Mouse (Mus musculus): ENCODE data around the gene Lrp3. TPM values are rescaled to one million over a fixed set of nuclear protein-coding genes. Genes with fewer than 3 reads are reported as not detected.
"Not testable (repeated sequence)": the region's sequence is repeated elsewhere in the genome, so short reads cannot be mapped to it uniquely, and the experiment has no call there.

The Lrp3 gene
- polyA plus RNA-seq (2011; ENCODE audit: insufficient read length, low read depth, missing spikeins), result 3.8 and 6.4 TPM in 2 replicates

- TF ChIP-seq CTCF (IDR thresholded peaks at IDR 0.05; ENCODE audit: borderline replicate concordance, insufficient read depth, low read length), result no peak
- TF ChIP-seq POLR2A (IDR thresholded peaks at IDR 0.05; ENCODE audit: low read depth, low read length), result no peak; the same call in 1 of the 2 replicates
- peak within 1 kb of the TSS; percentile 27 for H3K4me3 ChIP-seq (ENCODE audit: insufficient read depth, low read length)
- H3K4me1 ChIP-seq (ENCODE audit: control insufficient read depth, insufficient read depth, low read length), result no peaks in the 10 kb centered on the region
- no peak within 1 kb of the TSS for H3K27ac ChIP-seq (ENCODE audit: insufficient read depth, low read length)
These were observed at the start of gene Lrp3 for GRCm38 (mm10) chr7:35215225-35215624. Gene Lrp3 (minus strand): TSS chr7:35215498.

- Histone ChIP-seq H3K4me3 (ENCODE audit: insufficient read depth, low read length) (no peak overlapping the region), H3K27ac (ENCODE audit: insufficient read depth, low read length) (no peak overlapping the region), H3K4me1 (ENCODE audit: control insufficient read depth, insufficient read depth, low read length) (no peaks in the 10 kb centered on the region)
- no peak for TF ChIP-seq POLR2A (IDR thresholded peaks at IDR 0.05; ENCODE audit: low read depth, low read length)
- no peak for TF ChIP-seq CTCF (IDR thresholded peaks at IDR 0.05; ENCODE audit: borderline replicate concordance, insufficient read depth, low read length)
These were observed 49.4 kb upstream of the Lrp3 start for GRCm38 (mm10) chr7:35264746-35265145.

DNA sequence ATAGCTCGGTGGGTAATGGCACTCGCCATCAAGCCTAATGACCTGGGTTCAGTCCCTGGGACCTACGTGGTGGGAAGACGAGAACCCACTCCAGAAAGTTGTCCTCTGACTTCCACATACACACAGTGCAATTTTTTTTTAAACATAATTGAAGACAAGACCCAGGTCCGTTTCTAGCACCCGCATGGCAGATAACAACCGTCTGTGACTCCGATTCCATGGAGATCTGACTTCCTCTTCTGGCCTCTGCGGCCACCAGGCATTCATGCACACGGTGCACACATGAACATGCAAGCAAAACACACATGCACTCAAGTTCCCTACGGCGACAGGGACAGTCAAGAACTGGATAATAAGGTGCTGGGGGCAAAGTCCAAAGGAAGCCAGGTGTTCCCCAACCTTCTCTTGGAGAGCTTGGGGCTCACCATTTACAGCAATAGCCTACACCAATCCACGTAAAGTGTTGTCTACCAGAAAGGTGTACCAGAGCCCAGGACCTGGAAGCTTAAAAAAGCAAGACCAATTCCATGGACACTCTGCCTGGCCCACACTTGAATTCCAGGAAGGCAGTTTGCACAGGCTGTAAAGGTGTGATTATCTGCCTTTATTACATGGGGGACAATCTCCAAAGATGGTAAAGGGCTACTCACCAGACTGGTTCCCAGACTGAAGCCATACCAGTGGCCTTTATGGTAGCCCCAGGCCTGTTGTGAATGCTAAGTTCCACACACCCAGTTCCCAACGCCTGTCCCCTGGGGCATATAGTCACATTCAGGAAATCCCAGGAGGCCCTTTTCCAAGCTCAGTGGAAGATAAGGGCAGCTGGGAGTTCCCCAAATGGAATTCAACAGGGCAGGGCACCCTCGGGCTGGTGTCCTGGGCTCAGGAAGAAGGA lies 48.5 kb upstream of the Lrp3 start:
- TF ChIP-seq CTCF (IDR thresholded peaks at IDR 0.05; ENCODE audit: borderline replicate concordance, insufficient read depth, low read length), result no peak
- TF ChIP-seq POLR2A (IDR thresholded peaks at IDR 0.05; ENCODE audit: low read depth, low read length), result no peak
- Histone ChIP-seq H3K27ac (ENCODE audit: insufficient read depth, low read length) (no peak overlapping the region), H3K4me3 (ENCODE audit: insufficient read depth, low read length) (no peak overlapping the region), H3K4me1 (ENCODE audit: control insufficient read depth, insufficient read depth, low read length) (no peaks in the 10 kb centered on the region)

DNA sequence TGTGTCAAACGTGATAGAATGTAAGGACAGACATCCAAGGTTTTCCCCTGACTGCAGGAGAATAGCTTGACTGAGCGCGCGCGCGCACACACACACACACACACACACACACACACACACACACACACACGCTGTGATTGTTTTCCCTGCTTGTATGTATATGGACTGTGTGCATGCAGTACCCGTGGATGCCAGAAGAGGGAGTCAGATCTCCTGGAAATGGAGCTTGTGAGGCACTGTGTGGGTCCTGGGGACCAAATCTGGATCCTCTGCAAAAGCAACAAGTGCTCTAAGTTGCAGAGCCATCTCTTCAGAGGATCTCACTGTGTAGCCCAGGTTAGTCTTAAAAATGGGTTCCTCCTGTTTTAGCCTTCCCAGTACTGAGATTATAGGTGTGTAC lies 44.1 kb upstream of the Lrp3 start:
- TF ChIP-seq POLR2A (IDR thresholded peaks at IDR 0.05; ENCODE audit: low read depth, low read length), result no peak
- no peak for TF ChIP-seq CTCF (IDR thresholded peaks at IDR 0.05; ENCODE audit: borderline replicate concordance, insufficient read depth, low read length)
- no peaks in the 10 kb centered on the region for H3K4me1 ChIP-seq (ENCODE audit: control insufficient read depth, insufficient read depth, low read length)
- H3K4me3 ChIP-seq (ENCODE audit: insufficient read depth, low read length), result no peak overlapping the region
- H3K27ac ChIP-seq (ENCODE audit: insufficient read depth, low read length), result no peak overlapping the region

- no peak overlapping the region for H3K27ac ChIP-seq (ENCODE audit: insufficient read depth, low read length)
- TF ChIP-seq CTCF (IDR thresholded peaks at IDR 0.05; ENCODE audit: borderline replicate concordance, insufficient read depth, low read length), result no peak
- TF ChIP-seq POLR2A (IDR thresholded peaks at IDR 0.05; ENCODE audit: low read depth, low read length), result no peak
- H3K4me1 ChIP-seq (ENCODE audit: control insufficient read depth, insufficient read depth, low read length), result no peaks in the 10 kb centered on the region
- H3K4me3 ChIP-seq (ENCODE audit: insufficient read depth, low read length), result no peak overlapping the region
These were observed 43.0 kb upstream of the Lrp3 start for GRCm38 (mm10) chr7:35258294-35258693.

DNA sequence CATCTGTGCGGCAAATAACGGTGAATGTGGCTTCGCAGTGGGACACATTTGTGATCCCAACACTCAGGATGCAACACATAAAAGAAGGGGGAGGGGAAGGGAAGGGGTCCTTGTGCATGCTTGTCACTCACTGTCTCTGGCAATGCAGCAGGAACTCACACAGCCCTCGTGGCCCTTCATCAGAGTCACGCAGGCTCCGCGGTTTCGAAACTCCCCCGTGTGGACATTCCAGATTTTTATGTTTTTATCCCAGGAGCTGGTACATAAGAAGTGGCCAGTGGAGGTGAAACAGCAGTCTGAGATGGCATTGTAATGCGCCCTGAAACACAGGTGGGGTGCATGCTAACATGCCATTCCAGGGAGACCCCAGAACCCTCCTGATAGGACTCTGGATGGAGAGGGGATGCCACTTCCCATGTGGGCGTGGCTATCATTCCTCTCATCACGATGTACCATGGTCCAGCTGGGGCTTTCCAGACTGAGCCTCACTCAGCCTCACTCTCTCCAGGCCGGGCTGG lies 36.8 kb upstream of the Lrp3 start:
- TF ChIP-seq CTCF (IDR thresholded peaks at IDR 0.05; ENCODE audit: borderline replicate concordance, insufficient read depth, low read length) (0 out of 2 replicates have a peak, but pooled peaks have one; percentile 28), POLR2A (IDR thresholded peaks at IDR 0.05; ENCODE audit: low read depth, low read length) (no peak)
- no peak overlapping the region for H3K27ac ChIP-seq (ENCODE audit: insufficient read depth, low read length)
- no peaks in the 10 kb centered on the region for H3K4me1 ChIP-seq (ENCODE audit: control insufficient read depth, insufficient read depth, low read length)
- no peak overlapping the region for H3K4me3 ChIP-seq (ENCODE audit: insufficient read depth, low read length)

GRCm38 (mm10) chr7:35237935-35238334 lies 22.6 kb upstream of the Lrp3 start:
- not testable (repeated sequence) for H3K27ac ChIP-seq (ENCODE audit: insufficient read depth, low read length); H3K4me3 ChIP-seq (ENCODE audit: insufficient read depth, low read length); H3K4me1 ChIP-seq (ENCODE audit: control insufficient read depth, insufficient read depth, low read length)

DNA sequence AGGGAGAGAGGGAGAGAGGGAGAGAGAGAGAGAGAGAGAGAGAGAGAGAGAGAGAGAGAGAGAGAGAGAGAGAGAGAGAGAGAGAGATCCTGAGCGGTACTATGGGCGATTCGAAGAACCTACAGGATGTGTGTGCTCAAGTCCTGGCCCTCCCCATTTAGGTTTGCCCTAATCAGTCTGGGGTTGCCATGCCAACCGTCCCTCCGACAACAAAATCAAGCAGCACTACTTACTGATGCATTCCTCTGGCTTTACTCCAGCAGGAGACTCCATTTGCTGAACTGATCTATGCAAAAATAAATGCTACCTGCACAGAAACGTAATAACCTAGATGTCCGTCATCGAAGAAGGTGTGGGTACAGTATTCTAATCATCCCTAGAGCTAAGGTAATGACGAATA lies 20.0 kb upstream of the Lrp3 start:
- Histone ChIP-seq H3K27ac (ENCODE audit: insufficient read depth, low read length) (peak overlapping the region; percentile 39), H3K4me3 (ENCODE audit: insufficient read depth, low read length) (peak overlapping the region; percentile 53), H3K4me1 (ENCODE audit: control insufficient read depth, insufficient read depth, low read length) (no peaks in the 10 kb centered on the region; the same call in 1 of the 2 replicates)
- TF ChIP-seq POLR2A (IDR thresholded peaks at IDR 0.05; ENCODE audit: low read depth, low read length) (no peak), CTCF (IDR thresholded peaks at IDR 0.05; ENCODE audit: borderline replicate concordance, insufficient read depth, low read length) (no peak)

GRCm38 (mm10) chr7:35234361-35235245 lies 19.3 kb upstream of the Lrp3 start:
- TF ChIP-seq POLR2A (IDR thresholded peaks at IDR 0.05; ENCODE audit: low read depth, low read length), result peak; percentile 72
- no peak for TF ChIP-seq CTCF (IDR thresholded peaks at IDR 0.05; ENCODE audit: borderline replicate concordance, insufficient read depth, low read length)

More at GRCm38 (mm10) chr7:35234361-35235245, 19.3 kb upstream of the Lrp3 start:
- Histone ChIP-seq H3K27ac (ENCODE audit: insufficient read depth, low read length) (peak overlapping the region; percentile 78), H3K4me1 (ENCODE audit: control insufficient read depth, insufficient read depth, low read length) (no peaks in the 10 kb centered on the region; the same call in 1 of the 2 replicates), H3K4me3 (ENCODE audit: insufficient read depth, low read length) (peak overlapping the region; percentile 65)

All from embryonic fibroblast, embryonic 13.5 days (primary cell).